Mouse (Mus musculus) liver, embryonic 14.5 days (tissue): Measurements from ENCODE around the gene Bdnf. TPM values are rescaled to one million over a fixed set of nuclear protein-coding genes. Genes with fewer than 3 reads are reported as not detected.

ENCODE experiments used
- ATAC-seq: fragments of 200-750 bp; cut with Nextera tagmentation; 2 replicates; pipeline ENCODE4 v1.8.0; 2017; ENCODE audit warnings: moderate number of reproducible peaks, mild to moderate bottlenecking, moderate library complexity; ENCODE audit not compliant: insufficient read depth
- DNase-seq, 3 experiments: peaks; one replicate each; pipeline ENCODE4 v3.0.0-alpha.2; 2012 to 2013; ENCODE audit warnings: low read depth in 3 of 3, low spot score in 3 of 3
- H3K27ac ChIP-seq: fragments of 300-500 bp; sonication (generic); 2 replicates; pipeline ENCODE4 v1.5.1; 2014; ENCODE audit warnings: moderate library complexity, mild to moderate bottlenecking, control low read depth, inconsistent platforms
- H3K27me3 ChIP-seq: fragments of 300-500 bp; sonication (generic); 2 replicates; pipeline ENCODE4 v1.6.1; 2014; ENCODE audit warnings: mild to moderate bottlenecking, low read length, moderate library complexity; ENCODE audit not compliant: control insufficient read depth, insufficient read depth
- H3K36me3 ChIP-seq: fragments of 300-500 bp; sonication (generic); replicated peaks from 2 replicates; pipeline ENCODE4 v1.6.1; 2014; ENCODE audit warnings: low read depth; ENCODE audit not compliant: control insufficient read depth, insufficient read depth
- H3K4me1 ChIP-seq, 2 experiments: fragments of 200-500 bp in 1 of 2; fragments of 300-500 bp in 1 of 2; sonication (generic) in 1 of 2; replicated peaks; 2 replicates each; pipeline ENCODE4 v1.6.1; 2012 to 2014; ENCODE audit warnings: antibody characterized with exemption in 1 of 2, inconsistent platforms in 1 of 2, low read length in 1 of 2; ENCODE audit not compliant: control insufficient read depth in 2 of 2, insufficient read depth in 2 of 2
- H3K4me2 ChIP-seq: fragments of 300-500 bp; sonication (generic); 2 replicates; pipeline ENCODE4 v1.6.1; 2014; ENCODE audit warnings: low read depth, mild to moderate bottlenecking, control low read depth, moderate library complexity
- H3K4me3 ChIP-seq, 2 experiments: fragments of 200-500 bp in 1 of 2; fragments of 300-500 bp in 1 of 2; sonication (generic) in 1 of 2; 2 replicates each; pipeline ENCODE4 v1.5.1; 2012 to 2014; ENCODE audit warnings: low read depth in 2 of 2, low read length in 2 of 2, mild to moderate bottlenecking in 2 of 2, control low read depth in 1 of 2, inconsistent platforms in 1 of 2, moderate library complexity in 1 of 2; ENCODE audit not compliant: insufficient read depth in 1 of 2
- H3K9ac ChIP-seq: fragments of 300-500 bp; sonication (generic); replicated peaks from 2 replicates; pipeline ENCODE4 v1.6.1; 2014; ENCODE audit warnings: mild to moderate bottlenecking, control low read depth, moderate library complexity
- H3K9me3 ChIP-seq: fragments of 300-500 bp; sonication (generic); 2 replicates; pipeline ENCODE4 v1.6.1; 2016; ENCODE audit warnings: low read length, mixed read lengths; ENCODE audit not compliant: control insufficient read depth
- CTCF ChIP-seq: IDR thresholded peaks from 2 replicates; pipeline ENCODE4 v1.5.1; 2016; ENCODE audit warnings: antibody characterized with exemption, low read depth, control low read depth
- EP300 ChIP-seq: IDR thresholded peaks from 2 replicates; pipeline ENCODE4 v1.6.1; 2016; ENCODE audit warnings: antibody characterized with exemption, low read depth
- WGBS: fragments of 180-500 bp; shearing (Covaris S2); extraction: QIAGEN DNeasy Blood & Tissue Kit; methylation state at CpG from one replicate; pipeline ENCODE4 v1.1.7; 2014; ENCODE audit not compliant: insufficient replicate concordance; 5-methylcytosine and 5-hydroxymethylcytosine counted together
- polyA plus RNA-seq, 2 experiments: library from polyadenylated mRNA; depleted of rRNA in 1 of 2; stranded (reverse) in 1 of 2; unstranded in 1 of 2; fragments of >200 nt; fragmentation: Nextera tagmentation in 1 of 2; extraction: Ambion mirVana in 1 of 2; gene quantifications; 2 replicates each; pipeline versions ENCODE4 v1.2.1 to v1.2.3; 2012 to 2014

Bdnf gene
- polyA plus RNA-seq, 2 experiments, result 0.04 to 0.06 TPM

DNA sequence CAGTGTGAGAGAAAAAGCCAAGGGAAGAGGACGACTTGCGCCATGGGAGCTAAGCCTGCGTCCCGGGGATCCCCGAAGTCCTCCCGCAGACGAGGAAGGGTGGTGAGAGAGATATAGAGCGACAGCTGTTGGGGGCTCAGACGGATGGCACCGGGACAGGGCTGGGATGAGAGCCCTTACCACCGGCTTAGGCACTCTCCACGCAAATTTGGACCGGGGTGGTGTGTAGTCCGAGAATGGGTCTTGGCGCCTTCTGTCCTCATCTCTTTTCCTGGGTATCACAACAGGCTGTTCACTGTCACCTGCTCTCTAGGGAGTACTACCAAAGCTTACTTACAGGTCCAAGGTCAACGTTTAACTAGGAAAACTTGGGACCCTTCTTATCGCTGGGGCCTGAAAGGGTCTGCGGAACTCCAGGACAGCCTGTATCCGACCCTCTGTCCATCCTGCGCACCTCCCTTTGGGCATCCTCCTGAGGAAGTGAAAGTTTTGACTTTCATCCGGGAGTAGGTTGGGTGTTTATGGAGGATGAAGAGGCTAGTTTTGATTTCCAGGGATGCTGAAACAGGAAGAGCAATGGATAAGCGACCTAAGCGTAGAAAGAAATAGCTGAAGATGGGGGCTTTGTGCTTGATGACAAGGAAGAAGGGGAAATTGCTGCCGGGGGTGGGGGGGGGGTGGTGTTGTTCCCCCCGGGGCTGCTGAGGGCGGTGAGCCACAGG lies 19.8 kb downstream of the Bdnf start:
- Histone ChIP-seq H3K9ac (no peak overlapping the region), H3K9me3 (no peaks in the 10 kb centered on the region), H3K27ac (no peak overlapping the region), H3K4me2 (peak overlapping the region; percentile 43), H3K36me3 (no peaks in the 10 kb centered on the region), H3K27me3 (peaks cover 23% of the 10 kb centered on the region), H3K4me3 (peak overlapping the region; percentile 3 to 33; a peak in 3 of 4 replicates), H3K4me1 (no peaks in the 10 kb centered on the region)
- ATAC-seq (no peak), DNase-seq (no peak)
- no peak for TF ChIP-seq CTCF
- TF ChIP-seq EP300, result no peak
- 2% methylated on average over 26 of the region's 26 CpGs for WGBS

DNA sequence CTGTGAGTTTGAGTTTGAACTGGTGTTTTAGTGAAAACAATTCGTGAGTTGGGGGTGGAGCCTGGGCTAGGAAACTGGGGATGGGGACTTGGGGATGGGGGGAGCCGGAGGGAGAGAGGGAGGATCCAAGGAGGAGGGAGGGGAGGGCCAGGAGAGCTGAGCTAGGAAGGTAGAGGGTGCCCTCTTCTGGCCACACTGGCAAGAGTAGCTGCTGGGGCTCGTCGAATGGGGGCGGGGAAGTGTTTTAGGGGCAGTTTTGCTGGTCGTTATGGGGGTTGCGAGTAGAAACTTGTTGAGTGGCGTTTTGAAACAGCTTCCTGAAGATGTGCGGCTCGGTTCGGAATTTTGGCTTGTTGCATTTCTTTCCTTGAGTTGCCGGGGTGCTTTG lies 20.3 kb downstream of the Bdnf start:
- Histone ChIP-seq H3K27me3 (peaks cover 23% of the 10 kb centered on the region), H3K4me3 (peak overlapping the region; percentile 3; a peak in 1 of 4 replicates), H3K9ac (no peak overlapping the region), H3K27ac (no peak overlapping the region), H3K36me3 (no peaks in the 10 kb centered on the region), H3K4me2 (no peak overlapping the region; the same call in none of the 2 replicates), H3K9me3 (no peaks in the 10 kb centered on the region), H3K4me1 (no peaks in the 10 kb centered on the region)
- ATAC-seq (no peak), DNase-seq (no peak)
- WGBS, result 2% methylated on average over 12 of the region's 12 CpGs
- TF ChIP-seq CTCF (peak; percentile 59), EP300 (no peak)

DNA sequence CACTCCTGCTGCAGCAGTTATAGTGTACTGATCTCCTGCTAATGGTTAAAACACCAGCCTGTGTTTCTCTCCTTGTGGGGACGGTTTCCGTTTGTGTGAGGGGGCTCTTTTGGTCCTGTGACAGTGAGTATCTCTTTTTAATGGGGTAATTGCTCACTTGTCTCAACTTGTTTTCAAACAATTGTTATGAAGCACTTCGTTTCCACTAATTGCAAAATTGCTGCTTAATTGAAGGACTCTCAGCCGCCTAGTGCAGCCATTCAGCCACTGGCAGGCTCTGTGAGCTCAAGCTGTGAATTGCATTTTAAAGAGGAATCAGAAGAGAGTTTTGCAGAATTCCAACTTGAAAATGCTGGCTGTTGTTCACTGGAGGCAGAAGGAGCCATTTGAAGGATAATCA lies 22.7 kb downstream of the Bdnf start:
- DNase-seq, result no peak
- H3K9me3 ChIP-seq, result no peaks in the 10 kb centered on the region

DNA sequence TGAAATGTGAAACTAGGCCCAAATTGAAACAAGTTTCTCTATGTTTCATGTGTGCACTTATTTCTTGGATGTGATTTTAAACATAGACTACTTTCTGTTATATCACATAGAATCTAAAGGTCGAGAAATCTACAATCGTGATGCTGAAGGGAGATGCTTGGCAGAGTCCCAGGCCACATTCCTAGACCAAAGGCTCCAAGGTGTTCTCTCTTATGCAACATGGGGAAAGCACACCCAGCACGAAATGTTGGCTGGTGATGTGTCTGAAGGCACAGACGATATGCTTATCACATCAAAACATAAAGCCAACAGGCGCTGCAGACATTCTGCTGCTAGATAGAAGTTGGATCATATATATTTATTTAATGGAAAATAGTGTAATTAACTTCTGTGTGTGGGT lies 25.8 kb downstream of the Bdnf start:
- 45% methylated on average over 5 of the region's 5 CpGs for WGBS
- Histone ChIP-seq H3K4me2 (no peak overlapping the region), H3K27me3 (no peaks in the 10 kb centered on the region; the same call in 1 of the 2 replicates), H3K9me3 (no peaks in the 10 kb centered on the region), H3K4me3 (no peak overlapping the region), H3K36me3 (no peaks in the 10 kb centered on the region), H3K4me1 (no peaks in the 10 kb centered on the region), H3K9ac (no peak overlapping the region), H3K27ac (no peak overlapping the region)
- ATAC-seq (no peak), DNase-seq (no peak)
- no peak for TF ChIP-seq EP300
- no peak for TF ChIP-seq CTCF

More for the DNA sequence above, 22.7 kb downstream of the Bdnf start:
- Histone ChIP-seq H3K4me1 (no peaks in the 10 kb centered on the region), H3K4me3 (no peak overlapping the region), H3K36me3 (no peaks in the 10 kb centered on the region), H3K9ac (no peak overlapping the region), H3K4me2 (no peak overlapping the region), H3K27me3 (peaks cover 23% of the 10 kb centered on the region), H3K27ac (no peak overlapping the region)
- ATAC-seq, result no peak
- TF ChIP-seq CTCF (no peak), EP300 (no peak)
- 15% methylated on average over 4 of the region's 4 CpGs for WGBS

DNA sequence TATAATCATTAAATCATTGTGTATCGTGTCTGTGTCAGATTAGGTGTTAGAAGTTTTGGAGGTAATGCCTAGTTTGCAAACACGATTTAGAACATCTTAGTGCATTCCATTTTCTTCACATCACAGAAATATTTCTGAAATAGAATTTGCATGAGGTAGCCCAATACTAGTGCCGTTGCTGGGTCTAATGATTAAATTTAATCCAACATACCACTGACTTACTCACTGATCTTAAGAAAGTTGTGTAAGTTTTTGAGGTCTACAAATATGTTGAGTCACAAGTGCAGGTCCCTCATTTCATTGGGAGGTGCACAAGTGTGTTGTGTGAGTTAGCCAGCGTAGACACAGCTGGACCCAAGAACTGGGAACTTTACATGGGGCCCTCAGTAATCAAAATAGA lies 29.1 kb downstream of the Bdnf start:
- Histone ChIP-seq H3K27ac (no peak overlapping the region), H3K36me3 (no peaks in the 10 kb centered on the region), H3K4me3 (no peak overlapping the region), H3K4me1 (no peaks in the 10 kb centered on the region), H3K9ac (no peak overlapping the region), H3K9me3 (no peaks in the 10 kb centered on the region), H3K27me3 (no peaks in the 10 kb centered on the region), H3K4me2 (no peak overlapping the region)
- ATAC-seq (no peak), DNase-seq (no peak)
- TF ChIP-seq EP300, result no peak
- TF ChIP-seq CTCF, result no peak
- WGBS, result 58% methylated on average over 4 of the region's 4 CpGs
